Mouse (Mus musculus) kidney, adult 2 months (tissue): ENCODE results near the gene Hs6st1.

Experiments
- CTCF ChIP-seq: fragments of 200-500 bp; conservative IDR thresholded peaks from 2 replicates; pipeline ENCODE4 v1.5.1; 2011; ENCODE audit warnings: low read depth, mild to moderate bottlenecking, control low read depth, low read length, moderate library complexity, mixed read lengths; ENCODE audit not compliant: insufficient read depth, insufficient read length
- POLR2A ChIP-seq: fragments of 200-500 bp; IDR thresholded peaks from one replicate; pipeline ENCODE4 v1.6.1; 2011; ENCODE audit warnings: low read depth, low read length, control low read depth

DNA sequence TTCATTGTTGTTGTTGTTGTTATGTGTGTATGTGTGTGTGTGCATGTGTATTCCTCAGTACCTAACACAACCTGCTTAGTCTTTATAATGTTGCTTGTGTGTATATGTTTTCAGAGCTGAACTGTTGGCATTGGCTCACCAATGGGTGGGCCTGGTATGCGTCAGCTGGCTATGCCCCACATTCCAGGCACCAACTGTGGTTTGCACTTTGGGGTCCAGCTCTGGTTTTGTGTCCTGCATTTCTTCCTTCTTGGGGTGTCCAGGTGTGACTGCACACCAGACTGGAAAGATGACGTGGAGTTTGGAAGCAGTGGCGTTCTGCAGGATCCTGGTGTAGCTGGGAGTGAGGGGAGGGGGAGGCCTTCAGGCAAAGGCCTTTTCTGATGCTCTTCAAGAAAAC lies 50.8 kb downstream of the Hs6st1 start:
- TF ChIP-seq POLR2A (no peak), CTCF (no peak)
